Mouse (Mus musculus) embryonic facial prominence, embryonic 12.5 days (tissue): ENCODE data around the gene Ptprn2. TPM values are rescaled to one million over a fixed set of nuclear protein-coding genes. Genes with fewer than 3 reads are reported as not detected.
A peak's percentile ranks its signal among the peaks of the same experiment; 100 is the strongest.

Experiments
- ATAC-seq: fragments of 200-750 bp; cut with Nextera tagmentation; 2 replicates; pipeline ENCODE4 v1.8.0; 2017; ENCODE audit not compliant: insufficient number of reproducible peaks, insufficient read depth, low FRiP score, low TSS enrichment
- H3K27ac ChIP-seq: fragments of 300-500 bp; sonication (generic); 2 replicates; pipeline ENCODE4 v1.5.1; 2016; ENCODE audit warnings: mild to moderate bottlenecking
- H3K27me3 ChIP-seq: fragments of 300-500 bp; sonication (generic); 2 replicates; pipeline ENCODE4 v1.6.1; 2016; ENCODE audit warnings: mild to moderate bottlenecking, moderate library complexity
- H3K36me3 ChIP-seq: fragments of 300-500 bp; sonication (generic); 2 replicates; pipeline ENCODE4 v1.6.1; 2016; ENCODE audit warnings: mild to moderate bottlenecking
- H3K4me1 ChIP-seq: fragments of 300-500 bp; sonication (generic); 2 replicates; pipeline ENCODE4 v1.6.1; 2016
- H3K4me2 ChIP-seq: fragments of 300-500 bp; sonication (generic); replicated peaks from 2 replicates; pipeline ENCODE4 v1.6.1; 2016; ENCODE audit warnings: mild to moderate bottlenecking, moderate library complexity
- H3K4me3 ChIP-seq: fragments of 300-500 bp; sonication (generic); 2 replicates; pipeline ENCODE4 v1.5.1; 2016; ENCODE audit warnings: mild to moderate bottlenecking
- H3K9ac ChIP-seq: fragments of 300-500 bp; sonication (generic); 2 replicates; pipeline ENCODE4 v1.6.1; 2016; ENCODE audit warnings: mild to moderate bottlenecking, moderate library complexity
- H3K9me3 ChIP-seq: fragments of 300-500 bp; sonication (generic); 2 replicates; pipeline ENCODE4 v1.6.1; 2016; ENCODE audit warnings: mild to moderate bottlenecking, moderate library complexity
- WGBS: fragments of 180-500 bp; shearing (Covaris S2); methylation state at CpG from one replicate; pipeline ENCODE4 v1.1.7; 2016; 5-methylcytosine and 5-hydroxymethylcytosine counted together
- polyA plus RNA-seq: library from polyadenylated mRNA; unstranded; fragments of >200 nt; fragmentation: Nextera tagmentation; extraction: Ambion mirVana; gene quantifications from 2 replicates; pipeline ENCODE4 v1.2.1, GENCODE M21; 2016

Ptprn2 gene
- polyA plus RNA-seq, 1 experiment from 2014 or later = 0.90 TPM

GRCm38 (mm10) chr12:117287456-117287855 lies 801.9 kb downstream of the Ptprn2 start:
- Histone ChIP-seq H3K4me1 (no peaks in the 10 kb centered on the region), H3K27ac (no peak overlapping the region), H3K9ac (no peak overlapping the region), H3K4me3 (no peak overlapping the region), H3K36me3 (no peaks in the 10 kb centered on the region), H3K27me3 (no peaks in the 10 kb centered on the region), H3K9me3 (no peaks in the 10 kb centered on the region), H3K4me2 (no peak overlapping the region)
- no peak for ATAC-seq
- WGBS = 70% methylated on average over 2 of the region's 2 CpGs

GRCm38 (mm10) chr12:117291943-117292342 lies 806.4 kb downstream of the Ptprn2 start:
- H3K27ac ChIP-seq = no peak overlapping the region
- no peaks in the 10 kb centered on the region for H3K9me3 ChIP-seq
- H3K4me2 ChIP-seq = no peak overlapping the region
- H3K27me3 ChIP-seq = no peaks in the 10 kb centered on the region
- 81% methylated on average over 3 of the region's 3 CpGs for WGBS
- no peak overlapping the region for H3K4me3 ChIP-seq
- no peak overlapping the region for H3K9ac ChIP-seq
- H3K36me3 ChIP-seq = no peaks in the 10 kb centered on the region
- ATAC-seq = no peak
- H3K4me1 ChIP-seq = no peaks in the 10 kb centered on the region

- 65% methylated on average over 2 of the region's 2 CpGs for WGBS
- H3K27ac ChIP-seq = no peak overlapping the region
- H3K4me2 ChIP-seq = no peak overlapping the region
- no peak overlapping the region for H3K9ac ChIP-seq
- H3K36me3 ChIP-seq = no peaks in the 10 kb centered on the region
- no peaks in the 10 kb centered on the region for H3K4me1 ChIP-seq
- H3K9me3 ChIP-seq = no peaks in the 10 kb centered on the region
- H3K27me3 ChIP-seq = no peaks in the 10 kb centered on the region
- no peak overlapping the region for H3K4me3 ChIP-seq
- ATAC-seq = no peak
Observed at GRCm38 (mm10) chr12:117296792-117297191, 811.3 kb downstream of the Ptprn2 start.

GRCm38 (mm10) chr12:117299084-117299483 lies 813.6 kb downstream of the Ptprn2 start:
- WGBS = 79% methylated on average over 3 of the region's 3 CpGs
- Histone ChIP-seq H3K36me3 (no peaks in the 10 kb centered on the region), H3K4me3 (no peak overlapping the region), H3K9me3 (no peaks in the 10 kb centered on the region), H3K4me1 (no peaks in the 10 kb centered on the region), H3K27me3 (no peaks in the 10 kb centered on the region), H3K4me2 (no peak overlapping the region), H3K9ac (no peak overlapping the region), H3K27ac (no peak overlapping the region)
- no peak for ATAC-seq

DNA sequence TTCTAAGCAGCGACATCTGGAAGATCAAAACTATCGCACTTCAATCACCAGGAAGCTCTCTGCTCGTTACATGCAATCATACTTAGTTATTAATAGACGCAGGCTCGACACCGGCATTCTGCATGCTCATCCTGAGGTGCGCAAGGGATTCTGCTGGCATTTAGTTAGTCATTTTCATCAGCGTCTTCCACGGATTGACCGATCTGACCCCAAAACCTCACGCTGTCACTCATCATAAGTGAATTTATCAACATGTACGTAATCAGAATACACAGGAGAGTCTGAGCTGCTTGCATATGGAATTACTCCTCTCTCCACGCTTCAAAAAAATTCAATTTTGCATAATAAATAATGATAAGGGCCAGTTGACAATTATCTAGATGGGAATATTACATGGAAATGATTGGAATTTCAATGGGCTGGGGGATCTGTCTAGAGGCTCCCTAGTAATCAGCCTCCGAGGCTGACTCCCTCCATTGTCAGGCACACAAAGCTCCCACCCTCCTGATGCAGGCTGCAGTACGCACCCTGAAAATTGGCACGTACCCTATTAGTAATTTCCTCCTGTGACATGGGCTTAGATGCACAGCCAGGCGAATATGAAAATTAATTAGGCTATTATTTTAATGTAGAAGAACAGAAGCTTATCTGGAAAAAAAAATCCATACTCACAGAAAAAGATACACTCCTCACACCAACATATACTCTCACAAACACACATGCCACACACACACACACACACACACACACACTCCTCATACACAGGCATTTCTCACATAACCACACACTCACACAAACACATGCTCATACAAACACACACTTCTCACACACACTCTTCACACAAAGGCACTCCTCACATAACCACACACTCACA lies 819.5 kb downstream of the Ptprn2 start:
- no peak for ATAC-seq
- H3K27ac ChIP-seq = no peak overlapping the region

DNA sequence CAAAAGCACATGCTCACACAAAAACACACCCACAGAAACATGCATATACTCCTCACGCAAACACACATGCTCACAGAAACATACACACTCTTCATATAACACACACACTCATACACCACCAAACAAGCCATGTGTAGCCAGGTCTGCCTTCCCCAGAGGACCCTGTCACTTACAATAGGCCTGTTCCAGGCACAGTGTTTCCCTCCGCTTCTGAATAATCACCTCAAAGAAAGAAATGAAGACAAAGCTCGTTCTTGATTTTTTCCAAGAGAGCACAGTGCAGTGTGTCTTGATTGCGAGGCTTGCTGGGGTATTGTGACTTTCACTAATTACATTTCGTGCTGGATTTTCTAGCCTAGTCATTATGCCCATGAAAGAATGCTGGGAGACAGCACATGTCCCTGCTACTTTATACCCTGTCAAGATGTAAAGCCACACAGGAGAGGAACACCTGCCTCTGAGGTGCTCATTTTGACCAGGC lies 820.1 kb downstream of the Ptprn2 start:
- Histone ChIP-seq H3K4me2 (no peak overlapping the region), H3K36me3 (no peaks in the 10 kb centered on the region), H3K9me3 (no peaks in the 10 kb centered on the region), H3K9ac (0 out of 2 replicates have a peak overlapping the region, but pooled peaks have one; percentile 11), H3K4me1 (no peaks in the 10 kb centered on the region), H3K4me3 (no peak overlapping the region), H3K27me3 (no peaks in the 10 kb centered on the region), H3K27ac (no peak overlapping the region)
- 61% methylated on average over 5 of the region's 5 CpGs for WGBS
- ATAC-seq = no peak

More for the DNA sequence above, 819.5 kb downstream of the Ptprn2 start:
- Histone ChIP-seq H3K4me1 (no peaks in the 10 kb centered on the region), H3K27me3 (no peaks in the 10 kb centered on the region), H3K4me3 (no peak overlapping the region), H3K9ac (0 out of 2 replicates have a peak overlapping the region, but pooled peaks have one; percentile 11), H3K4me2 (no peak overlapping the region), H3K9me3 (no peaks in the 10 kb centered on the region), H3K36me3 (no peaks in the 10 kb centered on the region)
- WGBS = 75% methylated on average over 17 of the region's 17 CpGs

DNA sequence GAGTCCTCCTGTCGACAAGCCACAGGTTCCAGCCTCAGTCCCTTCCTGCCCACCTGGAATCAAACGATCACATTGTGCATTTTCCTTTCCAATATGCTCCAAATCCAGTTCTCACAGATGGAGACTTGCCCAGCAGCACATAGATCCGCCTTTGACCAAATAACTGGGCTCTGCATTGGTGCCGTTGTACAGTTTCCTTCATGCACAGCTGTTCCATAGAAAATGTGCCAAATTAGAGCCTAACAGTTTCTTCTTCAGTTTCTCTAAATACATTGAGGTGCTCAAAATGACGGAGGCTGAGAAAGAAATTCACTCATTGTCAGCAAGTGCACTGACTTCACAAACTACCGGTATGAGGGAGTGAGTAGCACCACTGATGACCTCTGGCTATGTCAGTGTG lies 826.6 kb downstream of the Ptprn2 start:
- Histone ChIP-seq H3K4me1 (no peaks in the 10 kb centered on the region), H3K9ac (no peak overlapping the region), H3K4me2 (no peak overlapping the region), H3K27me3 (no peaks in the 10 kb centered on the region), H3K4me3 (no peak overlapping the region), H3K36me3 (no peaks in the 10 kb centered on the region), H3K27ac (no peak overlapping the region), H3K9me3 (no peaks in the 10 kb centered on the region)
- no peak for ATAC-seq
- WGBS = 81% methylated on average over 6 of the region's 6 CpGs

- Histone ChIP-seq H3K4me2 (no peak overlapping the region), H3K4me3 (no peak overlapping the region), H3K9ac (no peak overlapping the region), H3K27me3 (no peaks in the 10 kb centered on the region), H3K27ac (no peak overlapping the region), H3K9me3 (no peaks in the 10 kb centered on the region), H3K4me1 (no peaks in the 10 kb centered on the region), H3K36me3 (no peaks in the 10 kb centered on the region)
- WGBS = 66% methylated on average over 2 of the region's 2 CpGs
- 0 out of 2 replicates have a peak, but pooled peaks have one; percentile 10 for ATAC-seq
Observed at GRCm38 (mm10) chr12:117314987-117315386, 829.5 kb downstream of the Ptprn2 start.

DNA sequence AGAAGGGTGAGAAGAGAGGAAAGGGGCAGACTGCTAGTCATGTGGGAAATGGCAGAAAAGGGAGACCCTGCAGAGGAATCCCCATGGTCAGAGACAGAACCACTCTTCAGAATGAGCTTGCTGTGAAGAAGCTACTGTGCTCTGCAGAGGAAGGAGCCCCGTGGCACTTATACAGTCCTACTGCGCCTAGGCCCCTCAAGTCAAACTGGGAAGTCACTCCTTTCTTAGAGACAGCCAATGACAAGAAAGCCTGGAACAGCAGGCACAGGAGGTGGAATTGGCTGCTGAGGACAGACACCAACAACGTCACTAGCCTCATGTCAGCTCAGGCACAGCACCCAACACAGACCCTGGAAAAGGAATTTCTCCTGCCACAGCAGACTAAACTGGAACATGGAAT lies 830.1 kb downstream of the Ptprn2 start:
- WGBS = 79% methylated on average over 3 of the region's 3 CpGs
- Histone ChIP-seq H3K27me3 (no peaks in the 10 kb centered on the region), H3K27ac (no peak overlapping the region), H3K4me1 (no peaks in the 10 kb centered on the region), H3K36me3 (no peaks in the 10 kb centered on the region), H3K4me3 (no peak overlapping the region), H3K4me2 (no peak overlapping the region), H3K9ac (no peak overlapping the region), H3K9me3 (no peaks in the 10 kb centered on the region)
- no peak for ATAC-seq

- Histone ChIP-seq H3K36me3 (no peaks in the 10 kb centered on the region), H3K9ac (no peak overlapping the region), H3K9me3 (no peaks in the 10 kb centered on the region), H3K4me1 (no peaks in the 10 kb centered on the region), H3K4me2 (no peak overlapping the region), H3K27ac (no peak overlapping the region), H3K4me3 (no peak overlapping the region), H3K27me3 (no peaks in the 10 kb centered on the region)
- WGBS = 87% methylated on average over 3 of the region's 3 CpGs
- no peak for ATAC-seq
Observed at GRCm38 (mm10) chr12:117318229-117318628, 832.7 kb downstream of the Ptprn2 start.

DNA sequence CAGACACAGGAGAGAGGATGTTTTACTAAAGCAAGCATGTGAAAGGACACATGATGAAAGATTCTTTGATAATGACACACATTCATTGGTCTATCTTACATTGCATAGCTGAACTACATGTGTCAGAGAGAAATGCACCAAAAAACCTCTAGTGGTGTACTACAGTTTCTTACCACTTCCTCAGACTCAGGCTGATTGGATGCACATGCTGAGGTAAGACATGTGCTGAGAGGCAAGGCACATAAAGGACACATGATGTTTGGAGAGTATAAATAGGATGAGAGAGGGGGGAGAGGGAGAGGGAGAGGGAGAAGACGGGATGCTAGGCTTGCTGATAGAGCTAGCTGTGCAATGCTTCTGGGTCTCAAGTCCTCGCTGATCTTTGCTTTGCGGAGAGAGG lies 837.5 kb downstream of the Ptprn2 start:
- 92% methylated on average over 3 of the region's 3 CpGs for WGBS
- ATAC-seq = no peak
- Histone ChIP-seq H3K36me3 (no peaks in the 10 kb centered on the region), H3K27ac (no peak overlapping the region), H3K9me3 (no peaks in the 10 kb centered on the region), H3K27me3 (no peaks in the 10 kb centered on the region), H3K4me1 (no peaks in the 10 kb centered on the region), H3K9ac (no peak overlapping the region), H3K4me2 (no peak overlapping the region), H3K4me3 (no peak overlapping the region)
